ENCODE assay signal across 15 mouse cellular contexts in genomic region chr14:48117986-48118385, GRCm38 (mm10).
"Had no signal": no experiment of that assay in that cellular context is flagged by ENCODE, and none has a peak within 500 bp of the region (broad histone marks: within the 10 kb centered on the region; RNA-seq: fewer than 3 reads in every experiment).

No protein-coding gene starts in this region.

- ATAC-seq: liver, postnatal 0 days; lung, postnatal 0 days; midbrain, embryonic 13.5 days had no signal

- DNase-seq: kidney, postnatal 10 days; kidney, postnatal 36 days; liver, postnatal 0 days; lung, embryonic 14.5 days; thymus, adult 18-20 months; thymus, postnatal 36 days had no signal

- H3K4me2 ChIP-seq: kidney, embryonic 15.5 days; limb, embryonic 15.5 days; liver, embryonic 11.5 days; lung, embryonic 14.5 days had no signal

- H3K9ac ChIP-seq: kidney, embryonic 15.5 days; limb, embryonic 12.5 days; limb, embryonic 15.5 days; liver, embryonic 14.5 days; liver, postnatal 0 days; lung, embryonic 14.5 days; midbrain, embryonic 13.5 days had no signal

- H3K27me3 ChIP-seq: limb, embryonic 15.5 days; midbrain, embryonic 13.5 days had no signal

- H3K27ac ChIP-seq: kidney, embryonic 15.5 days; left cerebral cortex, adult 2 months; limb, embryonic 12.5 days; limb, embryonic 15.5 days; liver, embryonic 14.5 days; macrophage; midbrain, embryonic 13.5 days had no signal

- H3K9me3 ChIP-seq: kidney, embryonic 15.5 days; limb, embryonic 12.5 days; limb, embryonic 15.5 days; midbrain, embryonic 13.5 days had no signal

- H3K4me3 ChIP-seq: kidney, embryonic 15.5 days; left cerebral cortex, adult 2 months; limb, embryonic 12.5 days; limb, embryonic 15.5 days; midbrain, embryonic 13.5 days had no signal

- H3K36me3 ChIP-seq: kidney, embryonic 15.5 days; limb, embryonic 12.5 days; limb, embryonic 15.5 days; midbrain, embryonic 13.5 days had no signal
